Mouse (Mus musculus): ENCODE data around the gene Dydc2.
"Not testable (repeated sequence)": the region's sequence is repeated elsewhere in the genome, so short reads cannot be mapped to it uniquely, and the experiment has no call there.

Gene Dydc2

DNA sequence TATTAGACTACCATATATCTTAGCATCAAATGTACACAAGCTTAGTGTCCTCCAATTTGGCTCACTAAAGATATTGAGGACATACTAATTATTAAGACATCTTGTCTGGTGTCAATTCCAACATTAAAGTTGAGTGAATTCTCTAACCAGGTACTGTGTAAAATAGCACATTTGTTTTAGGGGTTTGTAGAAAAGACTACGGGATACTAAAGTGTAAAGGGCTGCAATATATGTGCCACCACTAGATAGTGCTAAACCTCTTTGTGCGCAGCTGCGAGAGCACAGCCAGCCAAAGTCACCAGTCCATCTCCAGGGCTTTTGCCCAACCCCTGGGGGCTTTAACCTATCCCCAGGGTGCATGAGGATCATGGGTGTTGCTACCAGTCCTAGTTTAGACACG lies 15.8 kb downstream of the Dydc2 start:
- CTCF ChIA-PET, result interaction anchor here in 3 of 4 experiments (0.6 to 1.5 kb wide), 5 partner anchors 9 to 1201 kb away, joined by 3 to 6 read pairs (median 4); no protein-coding TSS in a partner anchor
- POLR2A ChIA-PET, result not testable (repeated sequence)

DNA sequence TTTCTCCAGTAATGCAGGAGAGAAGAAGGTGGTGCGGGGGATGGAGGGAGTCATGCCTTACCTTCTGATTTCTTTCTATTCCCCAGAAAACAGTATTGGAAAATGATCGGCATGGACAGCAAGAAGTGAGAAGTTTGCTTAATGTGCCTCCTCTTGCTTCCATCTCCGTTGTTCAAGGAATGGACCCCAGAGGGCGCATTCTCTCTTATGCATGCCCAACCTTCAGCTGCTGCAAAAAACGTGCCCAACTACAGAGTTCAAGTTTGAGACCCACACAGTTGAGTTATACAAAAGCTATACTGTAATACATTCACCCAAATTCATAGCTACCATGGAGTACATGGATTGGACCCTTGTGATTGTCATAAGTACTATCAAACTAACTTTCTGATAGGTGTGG lies 16.5 kb downstream of the Dydc2 start:
- CTCF ChIA-PET, result interaction anchor here in 3 of 4 experiments (0.6 to 1.5 kb wide), 5 partner anchors 9 to 1200 kb away, joined by 3 to 6 read pairs (median 4); no protein-coding TSS in a partner anchor
- POLR2A ChIA-PET, result interaction anchor here in 1 of 4 experiments (1.0 kb wide), 1 partner anchor 38 kb away, joined by 4 read pairs; the partner anchor contains the start of gene Fam213a

DNA sequence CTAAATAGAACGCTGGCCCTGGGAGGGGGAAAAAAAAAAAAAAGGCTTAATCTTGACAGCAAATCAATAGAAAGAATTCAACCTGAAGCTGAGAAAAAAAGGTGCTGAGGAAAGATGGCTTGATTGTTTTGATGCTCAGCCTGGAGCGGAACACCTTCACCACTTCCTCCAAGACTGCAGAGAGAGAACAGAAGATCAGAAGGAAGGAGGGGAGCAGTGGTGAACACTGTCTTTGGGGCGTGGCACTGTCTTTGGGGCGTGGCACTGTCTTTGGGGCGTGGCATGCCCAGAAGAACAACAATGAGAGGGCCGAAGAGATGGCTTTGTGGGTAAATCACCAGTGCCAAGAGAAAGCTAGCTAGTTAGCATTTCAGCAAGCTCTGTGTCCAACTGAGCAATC lies 18.5 kb downstream of the Dydc2 start:
- ChIA-PET CTCF (interaction anchor here in 1 of 4 experiments (1.0 kb wide), 1 partner anchor 40 kb away, joined by 3 read pairs; no protein-coding TSS in a partner anchor), POLR2A (no interaction called here)

DNA sequence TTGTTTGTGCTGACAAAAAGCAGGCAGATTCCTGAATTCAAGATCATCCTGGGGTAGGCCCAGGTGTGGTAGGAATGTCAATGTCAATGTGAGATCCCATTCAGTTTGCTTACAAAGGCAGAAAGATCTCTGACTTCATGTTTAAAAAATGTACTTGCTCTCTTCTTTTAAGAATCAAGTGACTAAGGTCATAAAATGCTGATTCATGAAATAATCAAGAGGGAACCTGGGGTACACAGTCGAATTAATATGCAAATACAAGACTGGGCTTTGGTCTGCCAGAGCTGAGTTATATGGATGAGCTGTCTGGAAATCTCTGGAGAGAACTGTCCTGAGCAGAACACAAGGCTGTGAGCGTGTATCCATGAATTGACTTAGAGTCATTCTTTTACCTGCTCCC lies 21.6 kb downstream of the Dydc2 start:
- CTCF ChIA-PET, result interaction anchor here in 1 of 4 experiments (0.6 kb wide), 1 partner anchor 59 kb away, joined by 3 read pairs; no protein-coding TSS in a partner anchor
- POLR2A ChIA-PET, result no interaction called here

DNA sequence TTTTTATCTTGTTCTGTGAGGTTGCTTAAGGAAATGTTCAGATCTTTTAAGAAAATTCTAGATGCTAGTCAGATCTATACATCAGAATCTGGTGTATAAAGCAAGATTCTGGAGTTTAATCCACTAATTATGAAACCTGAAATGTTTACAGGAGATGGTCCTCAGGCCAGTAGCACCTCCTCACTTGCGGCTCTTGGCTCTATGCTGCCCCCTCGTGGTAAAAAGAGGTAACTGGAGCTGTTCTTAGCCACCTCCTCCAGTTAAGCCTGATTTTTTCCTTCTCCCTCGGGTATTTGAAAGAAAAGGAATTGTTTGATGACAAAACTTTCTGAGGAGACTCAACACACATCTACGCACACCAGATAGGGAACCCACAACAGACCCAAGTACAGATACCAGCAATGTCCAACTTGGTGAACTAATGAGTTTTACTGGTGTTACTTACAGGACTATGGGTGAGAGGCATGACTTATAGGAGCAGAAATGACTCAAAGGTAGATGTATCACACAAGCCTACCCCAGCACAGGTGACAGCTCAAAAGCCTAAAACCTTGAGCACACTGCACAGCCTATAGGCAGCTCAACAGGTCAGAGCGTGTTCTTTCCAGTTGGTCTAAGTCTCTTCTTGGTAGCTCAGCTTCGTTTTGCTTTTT lies 33.7 kb downstream of the Dydc2 start:
- CTCF ChIA-PET, result interaction anchor here (0.5 to 1.6 kb wide), 24 partner anchors 9 to 520 kb away, joined by 3 to 8 read pairs (median 3); partner anchors contain the start of genes Fam213a (in 2 of the 4) and Tspan14 (in 1 of the 4)
- POLR2A ChIA-PET, result interaction anchor here in 2 of 4 experiments (0.6 to 1.3 kb wide), 2 partner anchors 21 to 145 kb away, joined by 3 to 5 read pairs; partner anchors contain the start of gene Fam213a (in 1 of the 2)

DNA sequence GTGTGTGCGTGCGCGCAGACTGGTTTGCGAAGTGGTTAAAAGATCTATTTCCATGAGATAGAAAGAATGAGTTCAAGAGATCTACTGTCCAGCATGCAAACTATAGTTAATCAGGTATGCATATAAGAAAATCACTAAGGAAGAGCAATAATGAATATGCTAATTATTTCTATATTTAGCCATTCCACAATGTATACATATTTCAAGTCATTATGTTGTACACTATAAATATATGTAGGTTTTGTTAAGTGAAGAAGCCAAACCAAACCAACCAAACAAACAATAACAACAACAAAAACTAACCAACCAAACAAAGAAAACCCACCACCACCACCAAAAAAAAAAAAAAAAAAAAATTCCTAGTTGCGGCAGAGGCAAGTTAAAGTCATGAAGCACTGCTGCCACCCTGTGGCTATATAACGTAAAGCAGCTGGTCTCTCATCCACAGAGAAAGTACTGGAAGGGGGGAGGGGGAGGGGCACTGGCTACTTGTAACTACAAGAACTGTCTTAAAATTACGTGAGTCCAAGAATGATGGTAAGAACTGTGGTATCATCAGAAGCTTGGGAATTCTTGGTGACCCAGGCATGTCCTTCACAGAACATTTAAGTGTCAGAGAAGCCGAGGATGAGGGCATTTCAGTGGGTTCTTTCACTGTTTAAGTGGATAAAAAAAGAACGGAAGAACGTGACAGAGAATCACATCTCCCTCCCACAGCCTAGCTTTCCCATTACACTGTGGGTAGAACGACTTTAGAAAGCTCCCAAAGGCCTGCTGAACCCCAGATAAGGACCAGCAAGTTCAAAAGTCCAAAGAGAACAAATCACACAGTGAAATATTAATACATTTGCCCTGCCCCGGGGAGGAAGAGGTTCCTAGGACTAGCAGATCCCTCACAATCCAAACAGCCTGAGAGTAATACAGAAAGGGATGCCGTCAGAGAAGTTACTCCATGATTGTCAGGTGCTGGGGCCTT lies 35.6 kb downstream of the Dydc2 start:
- ChIA-PET POLR2A (interaction anchor here (0.6 to 1.2 kb wide), 13 partner anchors 15 to 1562 kb away, joined by 3 to 6 read pairs (median 3); partner anchors contain the start of gene Fam213a (in 3 of the 4)), CTCF (interaction anchor here (0.5 to 1.6 kb wide), 46 partner anchors 8 to 1500 kb away, joined by 3 to 15 read pairs (median 4); partner anchors contain the start of gene Fam213a (in 3 of the 4))

DNA sequence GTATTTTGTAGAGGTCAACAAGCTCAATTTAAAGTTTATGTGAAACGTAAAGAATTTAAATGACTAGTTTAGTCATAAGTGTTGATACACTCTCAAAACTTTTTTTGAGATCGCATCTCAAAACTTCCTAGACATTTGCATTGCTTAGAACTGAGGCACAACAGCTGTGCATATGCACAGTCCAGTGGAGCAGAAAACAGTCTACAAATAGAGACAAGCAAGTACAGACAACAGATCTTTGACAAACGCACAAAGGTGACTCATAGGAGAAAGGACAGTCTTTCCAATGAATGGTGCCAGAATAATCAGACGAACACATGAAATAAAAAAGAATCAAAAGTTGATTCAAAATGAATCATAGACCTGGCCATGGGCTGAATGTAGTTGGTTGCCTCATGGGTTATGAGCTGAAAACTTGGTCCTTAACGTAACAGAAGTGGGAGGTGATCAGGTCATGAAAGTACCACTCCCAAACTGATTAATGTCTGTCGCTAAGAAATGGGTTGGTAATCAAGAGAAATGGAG lies 38.0 kb downstream of the Dydc2 start:
- POLR2A ChIA-PET, result interaction anchor here in 2 of 4 experiments (0.7 to 1.2 kb wide), 4 partner anchors 17 to 56 kb away, joined by 3 to 4 read pairs (median 3); partner anchors contain the start of gene Fam213a (in 2 of the 2)

DNA sequence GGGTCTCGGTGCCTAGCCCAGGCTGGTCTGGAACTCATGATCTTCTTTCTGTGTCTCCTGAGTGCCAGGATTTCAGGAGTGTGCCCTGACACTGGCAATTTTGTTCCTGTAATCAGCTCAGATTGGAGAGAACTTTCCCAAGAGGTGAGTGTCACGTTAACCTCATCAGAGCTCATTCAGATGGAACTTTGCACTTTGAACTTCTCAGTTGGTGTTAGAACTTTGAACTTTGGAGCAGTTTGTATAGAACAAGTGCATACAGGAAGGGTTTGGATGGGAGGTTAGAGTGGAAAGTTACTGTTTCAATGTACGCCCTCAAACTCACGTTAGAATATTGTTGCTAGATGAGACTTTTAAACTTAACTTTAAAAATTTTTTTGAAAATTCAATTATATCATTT lies 39.7 kb downstream of the Dydc2 start:
- POLR2A ChIA-PET, result interaction anchor here in 2 of 4 experiments (0.5 to 1.2 kb wide), 3 partner anchors 9 to 41 kb away, joined by 3 read pairs; partner anchors contain the start of gene Fam213a (in 1 of the 2)
- CTCF ChIA-PET, result no interaction called here

More for the DNA sequence above, 38.0 kb downstream of the Dydc2 start:
- CTCF ChIA-PET, result no interaction called here

DNA sequence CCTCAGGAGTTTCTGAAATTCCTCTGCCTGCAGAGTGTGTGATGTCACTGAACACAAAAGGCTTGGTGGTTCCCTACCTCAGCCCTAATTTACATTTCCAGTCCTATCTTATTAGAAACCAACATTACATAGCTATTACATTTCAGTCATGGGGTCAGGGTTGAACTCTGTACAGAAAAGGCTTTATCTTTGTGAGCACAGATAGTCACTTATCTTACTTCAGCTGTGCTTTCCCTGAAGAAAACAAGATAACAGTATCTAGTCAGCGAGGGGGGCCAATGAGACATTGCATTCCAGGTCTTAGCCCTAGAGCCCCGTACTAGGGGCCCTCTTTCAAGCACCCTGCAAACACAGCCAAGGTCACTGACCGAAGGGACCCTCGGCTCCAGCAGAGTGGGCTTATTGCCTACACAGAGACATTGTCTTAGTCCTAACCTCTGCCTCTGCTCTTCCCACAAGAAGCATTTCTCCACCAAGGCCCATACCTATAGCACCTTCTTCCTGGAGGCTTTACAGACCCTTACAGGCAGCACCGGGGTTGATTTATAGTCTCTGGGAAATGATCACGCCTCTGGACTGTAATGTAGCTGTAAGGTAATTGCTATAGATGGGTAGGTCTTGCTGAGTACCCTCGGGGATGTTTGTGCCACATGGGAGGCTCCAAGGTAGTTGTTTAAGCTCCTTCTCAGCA lies 43.3 kb downstream of the Dydc2 start:
- ChIA-PET CTCF (interaction anchor here in 1 of 4 experiments (0.9 kb wide), 1 partner anchor 10 kb away, joined by 4 read pairs; no protein-coding TSS in a partner anchor), POLR2A (no interaction called here)

DNA sequence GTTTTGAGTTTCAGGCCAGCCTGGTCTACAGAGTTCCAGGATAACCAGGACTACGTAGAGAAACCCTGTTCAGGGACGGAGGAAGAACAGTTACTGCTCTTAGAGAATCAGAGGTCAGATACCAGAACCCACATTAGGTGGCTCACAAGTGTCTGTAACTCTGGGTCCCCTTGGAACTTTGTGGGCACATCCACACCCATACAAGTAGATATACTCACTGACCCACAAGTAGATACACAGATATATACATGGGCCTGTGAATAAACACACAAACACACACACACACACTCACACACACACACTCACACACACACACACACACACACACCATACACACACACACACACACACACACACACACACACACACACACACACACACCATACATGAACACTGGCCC lies 43.9 kb downstream of the Dydc2 start:
- POLR2A ChIA-PET, result no interaction called here
- CTCF ChIA-PET, result no interaction called here

DNA sequence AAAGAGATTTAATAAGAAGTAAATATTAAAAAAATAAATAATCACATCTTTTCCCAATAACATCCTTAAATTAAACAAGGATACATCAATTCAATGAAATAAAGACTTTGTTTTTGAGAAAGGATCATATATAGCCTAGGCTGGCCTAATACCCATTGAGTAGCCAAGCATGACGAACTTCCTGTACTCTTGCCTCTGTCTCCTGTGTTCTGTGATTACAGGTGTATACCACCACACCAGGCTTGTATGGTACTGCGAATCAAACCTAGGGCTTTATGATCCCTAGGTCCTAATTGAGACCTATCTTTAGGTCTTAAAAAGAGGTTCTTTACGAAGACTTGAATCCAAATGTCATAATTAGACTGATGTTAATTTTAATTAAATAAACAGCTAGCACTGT lies 47.8 kb downstream of the Dydc2 start:
- ChIA-PET POLR2A (no interaction called here), CTCF (no interaction called here)

DNA sequence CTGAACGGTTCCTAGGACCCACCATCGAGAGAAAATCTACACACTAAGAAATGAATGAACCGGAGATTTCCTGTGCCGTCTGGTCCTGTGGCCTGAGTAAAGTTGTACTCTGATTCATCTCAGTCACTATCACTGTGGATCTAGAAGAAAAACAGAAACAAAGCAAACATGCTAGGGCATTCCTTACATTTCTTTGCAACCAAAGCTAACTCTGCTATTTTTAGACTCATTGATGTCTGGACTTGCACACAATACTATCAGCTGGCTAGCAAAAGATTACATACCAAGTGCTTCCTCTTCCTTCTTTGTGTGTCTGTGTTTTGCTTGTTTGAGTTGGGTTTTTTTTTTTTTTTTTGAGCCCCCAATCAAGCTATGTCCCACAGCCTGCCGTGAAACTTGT lies 51.5 kb downstream of the Dydc2 start:
- ChIA-PET CTCF (no interaction called here), POLR2A (interaction anchor here in 1 of 4 experiments (1.4 kb wide), 1 partner anchor 61 kb away, joined by 4 read pairs; no protein-coding TSS in a partner anchor)

DNA sequence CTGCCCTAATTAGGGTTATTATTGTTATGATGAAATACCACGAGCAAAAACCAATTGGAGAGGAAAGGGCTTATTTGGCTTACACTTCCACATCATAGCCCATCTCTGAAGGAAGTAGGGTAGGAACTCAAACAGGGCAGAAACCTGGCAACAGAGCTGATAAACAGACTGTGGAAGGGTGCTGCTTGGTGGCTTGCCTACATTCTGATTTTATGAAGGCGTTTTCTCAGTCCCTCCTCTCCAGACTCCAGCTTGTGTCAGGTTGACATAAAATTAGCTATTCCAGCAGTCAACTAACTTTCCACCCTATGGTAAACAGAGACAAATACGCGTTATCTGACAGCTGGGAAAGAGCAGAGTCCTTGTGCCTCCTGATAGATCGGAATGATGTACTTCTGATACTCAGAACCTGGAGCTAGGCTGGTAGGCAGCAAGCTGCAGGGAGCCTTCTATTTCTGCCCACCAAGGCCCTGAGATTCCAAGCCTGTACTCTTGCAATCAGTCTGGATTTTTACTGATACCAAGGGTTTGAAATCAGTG lies 54.2 kb downstream of the Dydc2 start:
- CTCF ChIA-PET, result interaction anchor here in 2 of 4 experiments (2.1 to 2.6 kb wide), 2 partner anchors 21 to 226 kb away, joined by 7 to 8 read pairs; no protein-coding TSS in a partner anchor
- POLR2A ChIA-PET, result interaction anchor here in 3 of 4 experiments (0.6 to 5.1 kb wide), 17 partner anchors 9 to 121 kb away, joined by 3 to 25 read pairs (median 5); partner anchors contain the start of genes Sh2d4b (in 1 of the 3) and Tspan14 (in 1 of the 3)

DNA sequence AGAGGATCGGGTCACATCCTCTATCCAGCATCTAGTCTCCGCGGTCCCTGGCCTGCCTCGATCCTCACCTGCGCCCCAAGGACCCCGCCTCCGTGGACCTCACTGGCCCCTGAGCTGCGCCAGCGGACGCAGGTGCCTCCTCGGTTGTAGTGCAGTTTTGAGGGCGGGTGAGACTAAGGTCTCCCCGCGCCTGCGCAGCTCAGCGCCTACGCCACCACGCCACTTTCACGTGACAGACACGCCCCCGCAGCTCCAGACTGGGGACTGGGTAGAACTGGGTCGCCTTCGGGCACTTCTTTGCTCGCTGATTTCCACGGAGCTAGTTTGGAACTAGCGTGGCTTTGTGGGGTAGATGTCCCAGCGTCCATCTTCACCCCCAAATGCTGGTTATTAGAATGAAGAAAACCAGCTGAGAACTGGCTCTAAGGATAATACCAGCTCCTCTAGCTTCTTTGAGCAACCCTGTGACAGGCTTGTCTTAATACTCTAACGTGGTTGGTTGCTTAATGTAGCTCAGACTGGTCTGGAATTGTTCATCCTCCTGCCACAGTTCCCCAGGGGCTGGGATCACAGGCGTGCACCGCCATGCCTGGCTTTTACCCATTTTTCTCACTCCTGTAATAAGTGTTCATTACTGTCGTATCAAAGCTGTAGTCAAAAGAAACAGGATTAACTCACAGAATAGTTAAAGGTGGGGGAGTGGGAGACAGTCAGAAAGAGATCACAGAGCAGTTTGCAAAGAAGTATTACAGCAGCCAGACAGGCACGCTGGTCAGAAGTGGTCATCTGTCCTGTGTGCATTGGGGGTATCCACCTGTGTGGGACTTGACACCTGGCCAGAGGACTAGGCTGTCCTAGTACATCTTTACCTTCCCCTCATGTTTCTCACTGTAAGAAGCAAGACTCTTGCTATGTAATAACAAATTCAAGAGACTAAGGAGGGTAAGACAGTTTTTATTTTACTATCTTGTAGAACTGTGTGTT lies 55.1 kb downstream of the Dydc2 start, which contains the start of gene Fam213a:
Gene Fam213a (minus strand): TSS at position 159 of the 984 bp plus-strand sequence.
- ChIA-PET POLR2A (interaction anchor here (0.6 to 5.1 kb wide), 38 partner anchors 10 to 150 kb away, joined by 3 to 25 read pairs (median 4); partner anchors contain the start of genes Sh2d4b (in 2 of the 4) and Tspan14 (in 1 of the 4)), CTCF (interaction anchor here (0.8 to 2.6 kb wide), 9 partner anchors 19 to 225 kb away, joined by 3 to 12 read pairs (median 4); no protein-coding TSS in a partner anchor)

DNA sequence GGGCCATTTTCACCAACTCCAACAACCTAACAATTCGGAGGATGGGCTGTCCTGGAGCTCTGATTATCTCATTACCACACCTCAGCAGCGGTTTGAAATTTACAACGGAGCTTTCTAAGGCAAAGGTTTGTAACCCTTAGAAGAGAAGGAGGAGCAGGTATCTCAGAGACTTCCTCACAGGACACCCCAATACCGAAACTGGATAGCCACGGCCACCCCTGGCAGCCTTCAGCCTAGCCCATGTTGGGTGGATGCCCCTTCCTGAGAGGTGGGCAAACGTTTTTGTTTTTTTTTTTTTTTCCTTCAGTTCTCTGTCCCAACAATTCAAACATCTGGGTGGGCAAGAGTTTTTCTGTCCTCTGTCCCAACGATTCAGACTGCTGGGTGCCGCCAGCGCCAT lies 55.9 kb downstream of the Dydc2 start:
- CTCF ChIA-PET, result interaction anchor here (0.6 to 2.6 kb wide), 10 partner anchors 20 to 596 kb away, joined by 3 to 12 read pairs (median 4); no protein-coding TSS in a partner anchor
- POLR2A ChIA-PET, result interaction anchor here (0.6 to 5.1 kb wide), 29 partner anchors 10 to 149 kb away, joined by 3 to 25 read pairs (median 5); partner anchors contain the start of genes Sh2d4b (in 2 of the 4) and Tspan14 (in 1 of the 4)

DNA sequence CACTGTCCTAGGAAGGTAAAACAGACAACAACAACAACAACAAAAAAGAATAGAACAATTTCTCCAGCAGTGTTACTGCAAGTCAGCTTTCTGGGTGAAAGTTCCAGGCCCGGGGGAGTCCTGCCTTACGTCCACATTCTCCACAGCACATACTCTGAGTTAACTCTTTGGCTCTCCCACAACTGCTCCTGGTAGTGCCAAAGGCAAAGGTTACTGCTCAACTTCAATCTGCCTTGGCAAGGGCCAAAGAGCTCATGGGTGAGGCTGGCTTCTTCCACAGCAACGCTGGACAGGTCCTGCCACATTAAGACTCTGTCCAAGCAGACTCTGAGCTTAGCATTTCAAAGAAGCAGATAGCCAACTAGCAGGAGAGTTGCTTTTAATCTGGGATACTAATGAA lies 57.1 kb downstream of the Dydc2 start:
- CTCF ChIA-PET, result no interaction called here
- POLR2A ChIA-PET, result interaction anchor here in 2 of 4 experiments (0.9 to 5.1 kb wide), 9 partner anchors 9 to 122 kb away, joined by 3 to 24 read pairs (median 4); partner anchors contain the start of genes Sh2d4b (in 1 of the 2) and Tspan14 (in 1 of the 2)
